Mouse (Mus musculus) CH12.LX (cell line): Measurements from ENCODE around the gene Smim1. TPM values are rescaled to one million over a fixed set of nuclear protein-coding genes. Genes with fewer than 3 reads are reported as not detected.

Source experiments
- DNase-seq: peaks from one replicate; pipeline ENCODE4 v3.0.0-alpha.2; 2013; ENCODE audit errors: extremely low read depth
- H3K27ac ChIP-seq: 2 replicates; pipeline ENCODE4 v1.5.1; 2012; ENCODE audit warnings: low read depth, mild to moderate bottlenecking, control low read depth, moderate library complexity; ENCODE audit not compliant: insufficient read depth
- H3K27me3 ChIP-seq: replicated peaks from 2 replicates; pipeline ENCODE3; 2012; ENCODE audit warnings: inconsistent platforms
- H3K36me3 ChIP-seq, 2 experiments: replicated peaks in 1 of 2; 2 replicates each; pipeline versions ENCODE3 to v1.6.1; 2012; ENCODE audit warnings: inconsistent platforms in 1 of 2, low read length in 1 of 2, mild to moderate bottlenecking in 1 of 2, mixed read lengths in 1 of 2, moderate library complexity in 1 of 2; ENCODE audit not compliant: control insufficient read depth in 1 of 2, insufficient read depth in 1 of 2
- H3K4me1 ChIP-seq, 2 experiments: 2 replicates each; pipeline ENCODE4 v1.6.1; 2012; ENCODE audit warnings: inconsistent platforms in 1 of 2, moderate library complexity in 1 of 2; ENCODE audit not compliant: insufficient read depth in 2 of 2, control insufficient read depth in 1 of 2
- H3K4me2 ChIP-seq: 2 replicates; pipeline ENCODE4 v1.6.1; 2012; ENCODE audit warnings: low read depth, mild to moderate bottlenecking, control low read depth; ENCODE audit not compliant: poor library complexity, insufficient read depth, severe bottlenecking
- H3K4me3 ChIP-seq, 3 experiments: fragments of 150-350 bp in 1 of 3; sonication (generic) in 1 of 3; replicated peaks in 1 of 3; 2 replicates each; pipeline versions ENCODE3 to v1.5.1; 2011 to 2012; ENCODE audit warnings: low read depth in 2 of 3, low read length in 2 of 3, mild to moderate bottlenecking in 2 of 3, moderate library complexity in 2 of 3, control low read depth in 1 of 3, improper control_type of control experiment in 1 of 3, inconsistent platforms in 1 of 3, mixed read lengths in 1 of 3; ENCODE audit not compliant: poor library complexity in 1 of 3
- H3K79me2 ChIP-seq: replicated peaks from 2 replicates; pipeline ENCODE4 v1.6.1; 2012; ENCODE audit warnings: mild to moderate bottlenecking, moderate library complexity; ENCODE audit not compliant: control insufficient read depth, poor library complexity, insufficient read depth, severe bottlenecking; ENCODE audit errors: extremely low read depth
- H3K9ac ChIP-seq: 2 replicates; pipeline ENCODE4 v1.6.1; 2012; ENCODE audit warnings: low read depth, mild to moderate bottlenecking, control low read depth, moderate library complexity; ENCODE audit not compliant: insufficient read depth
- H3K9me3 ChIP-seq: replicated peaks from 2 replicates; pipeline ENCODE3; 2012; ENCODE audit warnings: low read length, inconsistent platforms, mixed read lengths
- CTCF ChIP-seq, 2 experiments: IDR thresholded peaks in 1 of 2; conservative IDR thresholded peaks in 1 of 2; 2 replicates each; pipeline ENCODE4 v1.5.1; 2011 to 2012; ENCODE audit warnings: low read depth in 2 of 2, low read length in 2 of 2, improper control_type of control experiment in 1 of 2, inconsistent platforms in 1 of 2, mild to moderate bottlenecking in 1 of 2, moderate library complexity in 1 of 2
- E2F4 ChIP-seq: IDR thresholded peaks from 2 replicates; pipeline ENCODE4 v1.6.1; 2011; ENCODE audit warnings: low read depth, low read length, improper control_type of control experiment; ENCODE audit not compliant: insufficient replicate concordance
- ELF1 ChIP-seq: IDR thresholded peaks from 2 replicates; pipeline ENCODE4 v1.6.1; 2014; ENCODE audit warnings: low read depth, mild to moderate bottlenecking, inconsistent platforms, low read length, improper control_type of control experiment
- EP300 ChIP-seq: IDR thresholded peaks from 2 replicates; pipeline ENCODE4 v1.6.1; 2011; ENCODE audit warnings: low read length, improper control_type of control experiment
- GABPA ChIP-seq: IDR thresholded peaks from 2 replicates; pipeline ENCODE4 v1.6.1; 2012; ENCODE audit warnings: low read depth, low read length, improper control_type of control experiment, inconsistent platforms; ENCODE audit not compliant: insufficient replicate concordance
- IRF4 ChIP-seq: IDR thresholded peaks from 2 replicates; pipeline ENCODE4 v1.6.1; 2014; ENCODE audit warnings: low read depth, mild to moderate bottlenecking, inconsistent platforms, low read length, improper control_type of control experiment
- JUN ChIP-seq: IDR thresholded peaks from 2 replicates; pipeline ENCODE4 v1.6.1; 2011; ENCODE audit warnings: low read depth, mild to moderate bottlenecking, low read length, improper control_type of control experiment, moderate library complexity; ENCODE audit not compliant: insufficient read depth
- JUND ChIP-seq: conservative IDR thresholded peaks from 2 replicates; pipeline ENCODE4 v1.6.1; 2011; ENCODE audit warnings: low read depth, low read length, improper control_type of control experiment
- KAT2A ChIP-seq: IDR thresholded peaks from 2 replicates; pipeline ENCODE4 v1.6.1; 2012; ENCODE audit warnings: low read length, improper control_type of control experiment, inconsistent platforms; ENCODE audit not compliant: insufficient replicate concordance
- MAX ChIP-seq: IDR thresholded peaks from 2 replicates; pipeline ENCODE4 v1.6.1; 2011; ENCODE audit warnings: low read length, improper control_type of control experiment
- MEF2A ChIP-seq: IDR thresholded peaks from 2 replicates; pipeline ENCODE4 v1.6.1; 2014; ENCODE audit warnings: low read depth, mild to moderate bottlenecking, inconsistent platforms, low read length, improper control_type of control experiment, borderline replicate concordance
- MXI1 ChIP-seq: IDR thresholded peaks from 2 replicates; pipeline ENCODE4 v1.6.1; 2011; ENCODE audit warnings: mild to moderate bottlenecking, low read depth, low read length, improper control_type of control experiment
- NELFE ChIP-seq: IDR thresholded peaks from 2 replicates; pipeline ENCODE4 v1.6.1; 2011; ENCODE audit warnings: low read depth, low read length, improper control_type of control experiment
- PAX5 ChIP-seq: IDR thresholded peaks from 2 replicates; pipeline ENCODE4 v1.6.1; 2012; ENCODE audit warnings: low read length, inconsistent platforms, mixed read lengths
- POLR2AphosphoS2 ChIP-seq: IDR thresholded peaks from 2 replicates; pipeline ENCODE4 v1.6.1; 2011; ENCODE audit warnings: low read depth, low read length, improper control_type of control experiment
- RCOR1 ChIP-seq: conservative IDR thresholded peaks from 2 replicates; pipeline ENCODE4 v1.6.1; 2012; ENCODE audit warnings: low read depth, mild to moderate bottlenecking, inconsistent platforms, low read length, improper control_type of control experiment
- SMC3 ChIP-seq: IDR thresholded peaks from 2 replicates; pipeline ENCODE4 v1.6.1; 2011; ENCODE audit warnings: low read depth, low read length, improper control_type of control experiment
- UBTF ChIP-seq: IDR thresholded peaks from 2 replicates; pipeline ENCODE4 v1.6.1; 2012; ENCODE audit warnings: low read depth, mild to moderate bottlenecking, inconsistent platforms, low read length, improper control_type of control experiment, moderate library complexity
- USF2 ChIP-seq: conservative IDR thresholded peaks from 2 replicates; pipeline ENCODE4 v1.6.1; 2011; ENCODE audit warnings: low read depth, low read length, improper control_type of control experiment
- ZMIZ1 ChIP-seq: IDR thresholded peaks from 2 replicates; pipeline ENCODE4 v1.6.1; 2012; ENCODE audit warnings: low read depth, mild to moderate bottlenecking, inconsistent platforms, low read length, improper control_type of control experiment
- dilution Hi-C: fragments of 300-500 bp; cut with MboI; formaldehyde crosslinking; loops from 2 replicates; pipeline ENCODE4 v1.14.3; 2020; ENCODE audit warnings: low sequenced_read_pairs; ENCODE audit not compliant: extremely low pct_unique_long_range_greater_than_20kb, extremely low pct_ligation_motif_present
- in situ Hi-C: fragments of 300-500 bp; cut with MboI; formaldehyde crosslinking; loops from 3 replicates; pipeline ENCODE4 v1.14.3; 2019; ENCODE audit warnings: low sequenced_read_pairs, low pct_ligation_motif_present, low pct_unique_long_range_greater_than_20kb, mixed read lengths
- polyA plus RNA-seq: library from polyadenylated mRNA; unstranded; fragments of >175 nt; gene quantifications from 2 replicates; pipeline ENCODE4 v1.2.1, GENCODE M21; 2012; ENCODE audit warnings: low read depth; ENCODE audit not compliant: insufficient read length
- total RNA-seq, 2 experiments: library from RNA; depleted of rRNA; stranded (reverse); fragments of 300-350 nt in 1 of 2; fragments of >200 nt in 1 of 2; gene quantifications; 2 replicates each; pipeline ENCODE4 v1.2.3; 2012 to 2014

Gene Smim1
- total and polyA plus RNA-seq, 3 experiments, result 0.16 to 2.3 TPM; not detected in 1

DNA sequence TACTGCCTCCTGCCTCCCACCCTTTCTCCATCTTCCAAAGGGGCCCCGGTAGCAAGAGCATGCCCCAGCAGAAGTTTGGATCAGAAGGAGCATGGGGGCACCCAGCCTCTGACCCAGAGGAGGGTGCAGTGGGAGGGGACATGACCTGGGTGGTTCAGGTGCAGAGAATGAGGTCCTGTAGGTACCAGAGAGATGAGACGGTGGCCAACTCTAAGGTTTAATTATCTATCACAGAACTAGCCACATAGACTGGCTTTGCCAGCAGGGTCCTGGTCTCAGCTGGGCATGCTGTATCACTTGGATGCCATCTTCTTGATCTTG, 371 bp upstream of the Smim1 start:
- Histone ChIP-seq H3K79me2 (no peaks in the 10 kb centered on the region), H3K27ac (no peak overlapping the region), H3K27me3 (peaks cover 26% of the 10 kb centered on the region), H3K9me3 (no peaks in the 10 kb centered on the region), H3K4me1 (peaks cover 6 to 10% of the 10 kb centered on the region in 2 experiments; a peak in 2 of 4 replicates), H3K36me3 (peaks cover 9 to 16% of the 10 kb centered on the region in 2 experiments), H3K9ac (no peak overlapping the region), H3K4me3 (no peak overlapping the region), H3K4me2 (no peak overlapping the region)
- dilution Hi-C loops (no loop called here), in situ Hi-C loops (loop anchor here (25.0 kb wide), 1 partner anchor 786 kb away; no protein-coding TSS in a partner anchor)
- no peak for TF ChIP-seq EP300
- no peak for TF ChIP-seq KAT2A
- no peak for TF ChIP-seq NELFE
- no peak for TF ChIP-seq MXI1
- TF ChIP-seq POLR2AphosphoS2, result no peak
- no peak for TF ChIP-seq ELF1
- no peak for TF ChIP-seq JUND
- TF ChIP-seq USF2, result no peak
- TF ChIP-seq CTCF (conservative IDR thresholded peaks at IDR 0.05 in 1 of 2, IDR thresholded peaks at IDR 0.05 in 1 of 2; ENCODE audit: low read depth in 2 of 2, low read length in 2 of 2), result no peak
- no peak for TF ChIP-seq UBTF
- DNase-seq, result no peak

DNA sequence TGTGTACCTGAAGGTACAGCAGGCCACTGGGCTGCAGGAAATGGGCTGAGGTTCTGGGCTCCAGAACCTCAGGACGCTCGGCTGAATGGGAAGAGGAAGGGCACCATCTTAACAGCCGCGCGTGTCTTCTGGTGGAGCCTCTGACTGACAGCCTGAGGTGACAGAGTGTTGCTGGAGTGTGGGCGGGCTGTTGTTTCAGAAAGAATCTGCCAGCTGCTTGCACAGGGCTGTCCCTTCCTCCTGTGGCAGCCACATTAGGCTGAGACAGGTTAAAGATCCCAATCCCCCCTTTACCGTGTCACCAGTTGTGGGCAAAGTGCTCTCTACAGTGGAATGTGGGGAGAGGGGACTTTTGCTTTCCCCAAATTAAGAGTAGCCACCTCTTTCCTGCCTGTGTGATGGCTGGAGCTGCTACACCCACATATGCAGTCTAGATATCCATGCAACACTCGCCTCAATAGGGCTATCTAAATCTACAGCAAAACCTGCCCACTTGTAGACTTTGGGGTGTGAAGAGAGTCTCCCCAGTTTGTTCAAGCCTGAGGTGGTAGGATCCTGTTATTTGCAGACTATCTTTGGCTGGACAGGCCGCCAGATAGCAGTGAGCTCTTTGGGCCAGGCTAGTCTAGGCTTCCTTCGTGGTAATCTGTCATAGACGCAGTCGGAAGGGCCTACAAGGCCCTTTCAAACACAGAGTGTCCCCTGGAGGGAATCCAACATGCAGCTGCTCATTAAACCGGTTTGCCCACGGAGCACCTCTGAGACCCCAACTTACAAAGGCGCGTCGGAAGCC, 1.1 kb downstream of the Smim1 start:
- no peak overlapping the region for H3K9ac ChIP-seq
- no peak for DNase-seq
- H3K4me2 ChIP-seq, result no peak overlapping the region
- H3K36me3 ChIP-seq, result peaks cover 23 to 31% of the 10 kb centered on the region in 2 experiments
- in situ Hi-C loops, result loop anchor here (25.0 kb wide), 1 partner anchor 787 kb away; no protein-coding TSS in a partner anchor
- no peak overlapping the region for H3K4me3 ChIP-seq
- no peaks in the 10 kb centered on the region for H3K79me2 ChIP-seq
- no peaks in the 10 kb centered on the region for H3K9me3 ChIP-seq
- H3K27ac ChIP-seq, result no peak overlapping the region
- H3K4me1 ChIP-seq, result peaks cover 6 to 10% of the 10 kb centered on the region in 2 experiments; a peak in 2 of 4 replicates
- TF ChIP-seq RCOR1 (no peak), SMC3 (no peak), E2F4 (no peak), CTCF (conservative IDR thresholded peaks at IDR 0.05 in 1 of 2, IDR thresholded peaks at IDR 0.05 in 1 of 2; ENCODE audit: low read depth in 2 of 2, low read length in 2 of 2) (no peak), IRF4 (no peak), KAT2A (no peak), MAX (no peak), ZMIZ1 (no peak), GABPA (no peak), ELF1 (no peak), MEF2A (no peak), JUN (no peak), POLR2AphosphoS2 (no peak), PAX5 (no peak)
- TF ChIP-seq, all 38 proteins: peak for 0
- peaks cover 22% of the 10 kb centered on the region for H3K27me3 ChIP-seq
- dilution Hi-C loops, result no loop called here
